Mouse (Mus musculus) midbrain, embryonic 12.5 days (tissue): Measurements from ENCODE around the gene Phkg2. TPM values are rescaled to one million over a fixed set of nuclear protein-coding genes. Genes with fewer than 3 reads are reported as not detected.
A peak's percentile ranks its signal among the peaks of the same experiment; 100 is the strongest.
"Not testable (repeated sequence)": the region's sequence is repeated elsewhere in the genome, so short reads cannot be mapped to it uniquely, and the experiment has no call there.

ENCODE experiments used
- ATAC-seq: fragments of 200-750 bp; cut with Nextera tagmentation; 2 replicates; pipeline ENCODE4 v1.8.0; 2017; ENCODE audit warnings: low read depth, moderate TSS enrichment, moderate library complexity; ENCODE audit not compliant: low FRiP score
- H3K27ac ChIP-seq: fragments of 300-500 bp; sonication (generic); replicated peaks from 2 replicates; pipeline ENCODE4 v1.5.1; 2016; ENCODE audit warnings: mild to moderate bottlenecking
- H3K27me3 ChIP-seq: fragments of 300-500 bp; sonication (generic); 2 replicates; pipeline ENCODE4 v1.6.1; 2016; ENCODE audit warnings: mild to moderate bottlenecking
- H3K36me3 ChIP-seq: fragments of 300-500 bp; sonication (generic); 2 replicates; pipeline ENCODE4 v1.6.1; 2016
- H3K4me1 ChIP-seq: fragments of 300-500 bp; sonication (generic); 2 replicates; pipeline ENCODE4 v1.6.1; 2016
- H3K4me2 ChIP-seq: fragments of 300-500 bp; sonication (generic); replicated peaks from 2 replicates; pipeline ENCODE4 v1.6.1; 2016; ENCODE audit warnings: mild to moderate bottlenecking, moderate library complexity
- H3K4me3 ChIP-seq: fragments of 300-500 bp; sonication (generic); 2 replicates; pipeline ENCODE4 v1.5.1; 2016; ENCODE audit warnings: mild to moderate bottlenecking
- H3K9ac ChIP-seq: fragments of 300-500 bp; sonication (generic); replicated peaks from 2 replicates; pipeline ENCODE4 v1.6.1; 2016; ENCODE audit warnings: mild to moderate bottlenecking, moderate library complexity
- H3K9me3 ChIP-seq: fragments of 300-500 bp; sonication (generic); 2 replicates; pipeline ENCODE4 v1.6.1; 2016; ENCODE audit warnings: mild to moderate bottlenecking
- WGBS: fragments of 180-500 bp; shearing (Covaris S2); methylation state at CpG from one replicate; pipeline ENCODE4 v1.1.7; 2016; 5-methylcytosine and 5-hydroxymethylcytosine counted together
- polyA plus RNA-seq: library from polyadenylated mRNA; unstranded; fragments of >200 nt; fragmentation: Nextera tagmentation; extraction: Ambion mirVana; gene quantifications from 2 replicates; pipeline ENCODE4 v1.2.1, GENCODE M21; 2016

Phkg2 gene
- polyA plus RNA-seq, 1 experiment from 2014 or later: 53.6 TPM

DNA sequence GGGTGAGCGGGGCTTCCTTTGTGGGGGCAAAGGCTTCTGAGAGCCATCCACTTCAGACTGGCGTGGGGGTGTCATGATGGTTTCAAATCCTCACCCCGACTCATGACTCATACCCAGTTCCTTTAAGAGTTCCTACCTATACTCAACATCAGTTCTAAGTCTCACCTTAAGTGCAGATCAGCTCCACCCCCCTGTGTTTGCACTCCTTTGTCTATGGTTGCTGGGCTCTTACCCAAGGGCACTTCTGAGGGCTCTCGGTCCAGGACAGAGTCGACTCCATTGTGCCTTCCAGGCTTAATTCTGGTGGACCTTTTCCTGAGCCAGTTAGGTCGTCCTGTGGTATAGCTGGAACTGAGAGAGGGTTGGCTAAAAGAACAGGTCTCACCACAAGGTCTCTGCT, 34.0 kb downstream of the Phkg2 start:
- Histone ChIP-seq H3K9me3 (no peaks in the 10 kb centered on the region), H3K27ac (no peak overlapping the region), H3K4me1 (no peaks in the 10 kb centered on the region), H3K9ac (no peak overlapping the region), H3K27me3 (no peaks in the 10 kb centered on the region), H3K4me2 (no peak overlapping the region), H3K36me3 (peaks cover 90% of the 10 kb centered on the region), H3K4me3 (no peak overlapping the region)
- no peak for ATAC-seq
- WGBS: 87% methylated on average over 6 of the region's 6 CpGs

DNA sequence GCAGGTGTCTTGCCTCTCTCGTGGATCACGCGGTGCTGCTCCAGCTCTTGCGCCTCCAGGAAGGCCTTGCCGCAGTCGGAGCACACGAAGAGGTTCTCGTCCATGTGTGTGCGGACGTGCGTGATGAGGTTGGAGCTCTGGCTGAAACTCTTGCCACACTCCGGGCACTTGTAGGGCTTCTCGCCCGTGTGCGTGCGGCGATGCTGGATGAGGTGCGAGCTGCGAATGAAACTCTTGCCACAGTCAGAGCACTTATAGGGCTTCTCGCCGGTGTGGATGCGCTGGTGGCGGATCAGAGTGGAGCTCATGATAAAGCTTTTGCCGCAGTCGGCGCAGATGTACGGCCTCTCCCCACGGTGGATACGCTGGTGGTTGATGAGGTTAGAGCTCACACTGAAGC, 37.9 kb downstream of the Phkg2 start:
- no peak for ATAC-seq
- Histone ChIP-seq H3K27ac (no peak overlapping the region), H3K4me1 (peaks cover 15% of the 10 kb centered on the region), H3K9me3 (no peaks in the 10 kb centered on the region), H3K4me2 (no peak overlapping the region), H3K27me3 (no peaks in the 10 kb centered on the region), H3K36me3 (peaks cover 67% of the 10 kb centered on the region), H3K9ac (no peak overlapping the region), H3K4me3 (no peak overlapping the region)
- WGBS: 96% methylated on average over 29 of the region's 29 CpGs

DNA sequence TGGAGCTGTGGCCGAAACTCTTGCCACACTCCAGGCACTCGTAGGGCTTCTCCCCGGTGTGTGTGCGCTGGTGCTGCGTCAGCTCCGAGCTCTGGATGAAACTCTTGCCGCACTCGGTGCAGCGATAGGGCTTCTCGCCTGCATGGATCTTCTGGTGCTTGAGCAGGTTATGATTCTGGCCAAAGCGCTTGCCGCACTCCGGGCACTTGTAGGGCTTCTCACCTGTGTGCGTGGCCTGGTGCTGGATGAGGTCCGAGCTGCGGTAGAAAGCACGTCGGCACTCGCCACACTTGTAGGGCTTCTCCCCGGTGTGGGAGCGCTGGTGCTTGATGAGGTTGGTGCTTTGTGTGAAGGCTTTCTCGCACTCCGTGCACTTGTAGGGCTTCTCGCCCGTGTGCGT, 38.4 kb downstream of the Phkg2 start:
- 97% methylated on average over 26 of the region's 26 CpGs for WGBS
- no peaks in the 10 kb centered on the region for H3K9me3 ChIP-seq
- ATAC-seq: no peak
- H3K4me2 ChIP-seq: no peak overlapping the region
- H3K9ac ChIP-seq: no peak overlapping the region
- H3K27me3 ChIP-seq: no peaks in the 10 kb centered on the region
- H3K4me3 ChIP-seq: no peak overlapping the region
- no peak overlapping the region for H3K27ac ChIP-seq
- peaks cover 20% of the 10 kb centered on the region for H3K4me1 ChIP-seq
- H3K36me3 ChIP-seq: peaks cover 63% of the 10 kb centered on the region

DNA sequence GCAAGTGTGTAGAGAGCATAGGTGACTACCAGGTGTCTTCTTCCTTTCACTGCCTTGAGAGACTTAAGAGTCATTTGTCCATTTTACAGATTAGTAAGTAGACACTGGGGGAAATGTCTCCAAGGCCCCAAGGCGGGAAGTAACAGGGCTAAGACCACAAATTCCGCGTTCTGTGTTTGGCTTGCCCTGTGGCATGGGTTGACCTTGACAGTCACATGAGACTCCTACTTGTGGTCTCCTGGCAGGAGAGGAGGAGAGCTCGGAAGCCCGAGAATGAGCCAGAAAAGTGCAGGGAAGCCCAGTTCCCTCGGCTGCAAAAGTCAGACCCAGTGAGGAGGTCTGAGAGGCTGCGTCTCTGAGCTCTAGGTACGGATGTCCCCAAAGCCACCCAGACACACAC, 40.4 kb downstream of the Phkg2 start:
- Histone ChIP-seq H3K27me3 (no peaks in the 10 kb centered on the region), H3K9ac (peak overlapping the region; percentile 99), H3K4me1 (peaks cover 29% of the 10 kb centered on the region), H3K27ac (no peak overlapping the region), H3K9me3 (no peaks in the 10 kb centered on the region), H3K4me3 (peak overlapping the region; percentile 84; the same call in 1 of the 2 replicates), H3K4me2 (peak overlapping the region; percentile 85), H3K36me3 (peaks cover 44% of the 10 kb centered on the region)
- 86% methylated on average over 8 of the region's 8 CpGs for WGBS
- ATAC-seq: no peak

DNA sequence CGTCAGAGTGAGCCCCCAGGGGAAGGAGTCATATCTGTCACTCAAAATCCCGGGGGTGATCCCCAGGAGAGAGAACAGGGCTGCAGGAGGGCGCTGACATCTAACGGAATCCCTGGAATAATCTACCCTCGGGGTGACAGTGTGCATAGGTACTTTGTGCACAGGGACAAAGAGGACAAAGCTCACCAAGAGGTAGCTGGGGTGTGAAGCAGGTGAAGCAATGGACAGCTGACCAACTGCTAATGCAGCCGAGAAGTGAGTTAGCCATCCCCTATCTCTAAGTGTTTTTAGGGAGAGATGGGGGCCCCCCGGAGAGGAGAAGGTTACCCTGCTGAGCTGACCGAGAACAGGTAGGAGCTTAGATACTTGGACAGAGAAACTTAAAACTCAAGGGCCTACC, 41.0 kb downstream of the Phkg2 start:
- H3K27me3 ChIP-seq: no peaks in the 10 kb centered on the region
- WGBS: 31% methylated on average over 8 of the region's 8 CpGs
- peak overlapping the region; percentile 99 for H3K9ac ChIP-seq
- no peak for ATAC-seq
- H3K9me3 ChIP-seq: no peaks in the 10 kb centered on the region
- H3K4me1 ChIP-seq: peaks cover 29% of the 10 kb centered on the region
- H3K36me3 ChIP-seq: peaks cover 38% of the 10 kb centered on the region
- no peak overlapping the region for H3K27ac ChIP-seq
- H3K4me2 ChIP-seq: peak overlapping the region; percentile 85
- peak overlapping the region; percentile 84 for H3K4me3 ChIP-seq

DNA sequence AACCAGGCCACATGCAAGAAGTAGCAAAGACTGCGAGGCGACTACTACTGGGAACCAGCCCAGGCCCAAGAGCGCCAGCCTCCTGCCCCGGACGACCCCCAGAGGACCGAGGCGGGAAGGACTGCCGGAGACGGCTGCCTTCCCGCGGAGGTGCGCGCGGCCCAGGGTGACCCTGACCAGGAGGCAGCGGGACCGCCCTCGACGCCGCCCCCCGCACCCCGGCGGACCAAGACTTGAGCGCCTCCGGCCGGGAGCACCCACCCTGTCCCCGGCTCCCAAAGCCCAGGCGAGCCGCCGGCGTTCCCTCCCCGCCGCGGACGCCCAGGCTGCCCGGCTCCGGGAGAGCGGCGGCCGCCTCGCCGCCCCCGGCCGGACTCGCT, 41.4 kb downstream of the Phkg2 start:
- ATAC-seq: peak; percentile 34
- Histone ChIP-seq H3K9ac (peak overlapping the region; percentile 99), H3K4me1 (peaks cover 29% of the 10 kb centered on the region), H3K27ac (peak overlapping the region; percentile 89), H3K9me3 (no peaks in the 10 kb centered on the region), H3K4me2 (peak overlapping the region; percentile 85), H3K36me3 (peaks cover 34% of the 10 kb centered on the region), H3K27me3 (no peaks in the 10 kb centered on the region), H3K4me3 (peak overlapping the region; percentile 84)
- under 1% methylated on average over 34 of the region's 44 CpGs for WGBS

DNA sequence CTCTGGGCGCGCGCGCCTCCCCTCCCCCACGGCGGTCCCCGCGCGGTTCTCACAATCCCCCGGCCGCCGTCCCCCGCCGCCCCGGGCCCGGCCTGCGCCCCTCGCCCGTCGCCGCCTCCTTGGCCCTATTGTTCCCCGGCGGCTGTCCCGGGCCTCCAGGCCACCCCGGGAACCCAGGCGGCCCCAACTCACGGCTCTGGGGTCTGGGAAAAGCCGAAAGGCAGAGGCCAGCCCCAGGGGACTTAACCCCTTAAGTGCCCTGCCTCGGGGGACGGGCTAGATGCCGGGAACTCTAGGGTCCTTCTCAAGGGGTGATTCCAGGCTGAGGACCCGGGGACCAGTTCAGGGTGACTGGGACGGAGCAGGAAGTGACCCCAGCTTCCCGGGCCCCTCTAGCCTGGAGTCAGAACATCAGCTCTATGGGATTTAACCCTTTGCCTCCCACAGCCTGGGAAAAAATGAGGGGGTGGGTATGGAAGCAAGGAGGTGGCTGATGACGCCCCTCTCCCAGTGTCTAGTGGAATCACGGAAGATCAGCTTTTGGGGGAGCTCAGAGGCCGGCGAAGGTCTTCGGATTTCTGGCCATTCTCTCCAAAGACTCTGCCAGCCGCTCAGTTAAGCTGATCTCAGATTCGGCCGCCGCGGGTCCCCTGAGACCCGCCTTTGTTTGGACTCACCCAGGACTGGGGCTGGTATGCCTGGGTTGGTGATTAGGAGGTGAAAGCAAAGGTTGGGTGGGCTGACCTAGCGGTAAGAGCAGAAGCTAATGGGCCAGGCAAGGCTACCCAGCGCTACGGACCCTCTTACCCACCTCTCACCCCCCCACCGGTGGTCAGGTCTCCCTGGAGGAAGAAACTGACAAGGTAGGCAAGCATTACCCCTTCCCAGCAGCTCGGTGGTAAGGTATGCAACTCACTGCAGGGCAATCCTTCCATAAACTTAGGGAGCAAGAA, 42.0 kb downstream of the Phkg2 start, which contains the start of gene Zfp629:
Gene Zfp629, minus strand, starts transcription at position 907 of the 953 bp plus-strand sequence.
- H3K27ac ChIP-seq: peak within 1 kb of the TSS; percentile 89
- peaks cover 29% of the 10 kb centered on the region for H3K4me1 ChIP-seq
- H3K27me3 ChIP-seq: no peaks in the 10 kb centered on the region
- H3K36me3 ChIP-seq: peaks cover 27% of the 10 kb centered on the region
- no peaks in the 10 kb centered on the region for H3K9me3 ChIP-seq
- under 1% methylated on average over 47 of the region's 50 CpGs for WGBS
- ATAC-seq: peak; percentile 92
- H3K4me2 ChIP-seq: peak within 1 kb of the TSS; percentile 85
- peak within 1 kb of the TSS; percentile 99 for H3K9ac ChIP-seq
- peak within 1 kb of the TSS; percentile 84 for H3K4me3 ChIP-seq

DNA sequence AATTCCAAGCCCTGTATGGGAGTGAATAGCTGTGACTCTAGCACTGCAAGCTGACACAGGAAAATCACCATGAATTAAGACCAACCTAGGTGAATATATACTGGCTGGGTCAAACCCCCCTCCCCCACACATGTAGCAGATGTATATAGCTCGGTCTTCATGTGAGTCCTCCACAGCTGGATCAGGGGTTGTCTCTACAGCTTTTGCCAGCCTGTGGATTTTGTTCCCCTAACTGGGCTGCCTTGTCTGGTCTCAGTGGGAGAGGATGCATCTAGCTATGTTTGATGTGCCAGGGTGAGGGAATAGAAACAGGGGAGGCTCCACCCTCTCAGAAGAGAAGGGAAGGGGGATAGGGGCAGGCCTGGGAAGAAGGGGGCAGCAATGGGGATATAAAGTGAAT, 43.2 kb downstream of the Phkg2 start:
- Histone ChIP-seq H3K36me3 (peaks cover 16% of the 10 kb centered on the region), H3K4me3 (peak overlapping the region; percentile 84), H3K4me2 (peak overlapping the region; percentile 85), H3K4me1 (peaks cover 29% of the 10 kb centered on the region), H3K27ac (no peak overlapping the region), H3K9me3 (no peaks in the 10 kb centered on the region), H3K9ac (no peak overlapping the region), H3K27me3 (no peaks in the 10 kb centered on the region)
- WGBS: 82% methylated on average over 1 of the region's 1 CpGs
- ATAC-seq: no peak

DNA sequence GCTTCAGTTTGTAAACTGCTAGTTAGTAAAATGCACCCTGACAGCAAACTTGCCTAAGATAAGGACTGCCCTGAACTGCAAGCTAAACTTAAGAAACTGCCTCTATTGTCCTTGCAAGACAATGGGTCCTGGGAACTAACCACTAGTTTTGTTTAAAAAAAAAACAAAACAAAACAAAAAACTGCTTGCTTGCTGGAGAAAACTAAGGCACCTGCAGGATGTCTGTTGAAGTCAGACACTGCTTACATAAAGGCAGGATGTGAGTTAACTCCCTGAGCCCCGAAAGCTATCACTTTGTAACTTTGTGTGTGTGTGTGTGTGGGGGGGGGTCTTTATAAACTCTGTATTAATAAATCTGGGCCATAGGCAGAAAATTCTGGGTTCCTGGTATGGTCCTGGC, 43.7 kb downstream of the Phkg2 start:
- WGBS: 89% methylated on average over 1 of the region's 1 CpGs

DNA sequence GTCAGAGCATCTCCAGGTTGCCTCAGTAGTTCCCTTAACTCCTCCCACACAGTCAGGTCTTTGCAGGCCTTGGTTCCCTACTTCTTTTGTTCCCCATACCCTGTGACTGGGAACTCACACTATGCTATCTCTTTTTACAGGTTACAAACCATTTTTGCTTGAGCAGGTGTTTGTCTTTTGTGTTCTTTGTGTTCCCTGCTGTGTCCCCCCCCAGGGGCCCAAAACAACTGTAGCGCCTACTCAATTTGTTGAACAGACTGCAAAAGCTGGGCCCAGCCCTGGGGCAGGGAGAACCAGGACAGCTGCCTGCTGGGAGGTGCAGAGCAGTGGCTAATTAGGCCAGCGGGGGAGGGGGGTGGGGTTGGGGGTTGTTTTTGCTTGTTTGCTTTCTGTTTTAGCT, 44.8 kb downstream of the Phkg2 start:
- Histone ChIP-seq H3K4me2 (no peak overlapping the region), H3K36me3 (no peaks in the 10 kb centered on the region), H3K4me1 (peaks cover 29% of the 10 kb centered on the region), H3K9me3 (no peaks in the 10 kb centered on the region), H3K27me3 (no peaks in the 10 kb centered on the region), H3K4me3 (no peak overlapping the region), H3K9ac (no peak overlapping the region), H3K27ac (0 out of 2 replicates have a peak overlapping the region, but pooled peaks have one; percentile 20)
- ATAC-seq: no peak
- 47% methylated on average over 2 of the region's 2 CpGs for WGBS

More for the DNA sequence above, 43.7 kb downstream of the Phkg2 start:
- Histone ChIP-seq H3K4me2 (no peak overlapping the region), H3K27me3 (no peaks in the 10 kb centered on the region), H3K4me1 (peaks cover 29% of the 10 kb centered on the region), H3K36me3 (peaks cover 10% of the 10 kb centered on the region), H3K4me3 (no peak overlapping the region), H3K9ac (no peak overlapping the region), H3K27ac (no peak overlapping the region), H3K9me3 (no peaks in the 10 kb centered on the region)
- ATAC-seq: no peak

DNA sequence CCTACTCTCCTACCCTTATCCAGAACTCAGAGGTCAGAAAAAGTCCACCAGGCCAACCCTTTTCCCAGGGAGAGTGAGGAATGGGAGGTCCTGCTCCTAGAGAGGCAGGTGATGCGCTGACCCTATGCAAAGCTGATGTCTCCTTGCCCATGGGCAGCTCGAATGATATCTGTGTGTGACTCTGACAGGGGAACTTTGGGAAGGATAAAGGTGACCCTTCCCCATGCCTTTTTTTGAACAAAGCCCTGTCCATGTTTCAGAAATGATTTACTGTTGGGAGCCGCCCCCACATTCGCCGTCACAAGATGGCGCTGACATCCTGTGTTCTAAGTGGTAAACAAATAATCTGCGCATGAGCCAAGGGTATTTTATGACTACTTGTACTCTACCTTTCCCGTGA, 45.3 kb downstream of the Phkg2 start:
- WGBS: 91% methylated on average over 7 of the region's 8 CpGs
- not testable (repeated sequence) for H3K9me3 ChIP-seq, H3K4me2 ChIP-seq, H3K27me3 ChIP-seq, H3K36me3 ChIP-seq, H3K27ac ChIP-seq, H3K4me3 ChIP-seq, ATAC-seq, H3K9ac ChIP-seq
- H3K4me1 ChIP-seq: peaks cover 29% of the 10 kb centered on the region

DNA sequence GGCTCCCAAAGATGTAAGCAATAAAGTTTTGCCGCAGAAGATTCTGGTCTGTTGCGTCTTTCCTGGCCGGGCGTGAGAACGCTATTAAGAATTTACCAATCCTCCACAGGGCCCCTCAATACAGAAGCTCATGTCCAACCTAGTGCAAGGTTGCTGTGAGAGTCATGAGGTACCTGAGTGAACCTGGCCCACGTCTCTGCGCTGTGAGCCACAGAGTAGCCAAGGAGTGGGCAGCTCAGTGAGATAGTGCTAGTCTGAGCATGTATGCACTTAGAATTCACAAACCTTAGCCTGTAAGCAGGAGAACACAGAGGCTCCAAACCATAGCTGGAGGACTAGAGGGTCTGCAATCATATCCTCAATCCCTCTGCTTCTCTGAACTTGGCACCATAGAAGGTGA, 52.9 kb downstream of the Phkg2 start:
- no peak for ATAC-seq
- Histone ChIP-seq H3K4me3 (no peak overlapping the region), H3K36me3 (no peaks in the 10 kb centered on the region), H3K27ac (no peak overlapping the region), H3K27me3 (no peaks in the 10 kb centered on the region), H3K9ac (no peak overlapping the region), H3K4me2 (no peak overlapping the region), H3K9me3 (no peaks in the 10 kb centered on the region), H3K4me1 (no peaks in the 10 kb centered on the region)
- 98% methylated on average over 7 of the region's 7 CpGs for WGBS
